Mouse (Mus musculus) thymus, adult 2 months (tissue): ENCODE results near the gene Hist1h2ac.

Experiments used
- CTCF ChIP-seq: fragments of 200-500 bp; IDR thresholded peaks from 2 replicates; pipeline ENCODE4 v1.5.1; 2012; ENCODE audit warnings: mild to moderate bottlenecking, control low read depth, low read length, moderate library complexity, borderline replicate concordance; ENCODE audit not compliant: control insufficient read depth, poor library complexity, insufficient read depth; ENCODE audit errors: extremely low read depth
- POLR2A ChIP-seq: fragments of 200-500 bp; IDR thresholded peaks from 2 replicates; pipeline ENCODE4 v1.6.1; 2012; ENCODE audit warnings: mild to moderate bottlenecking, low read length, control low read depth, moderate library complexity; ENCODE audit not compliant: control insufficient read depth, poor library complexity, insufficient read depth; ENCODE audit errors: extremely low read depth

GRCm38 (mm10) chr13:23708654-23709053 lies 24.9 kb upstream of the Hist1h2ac start:
- TF ChIP-seq POLR2A: no peak
- TF ChIP-seq CTCF: no peak
